Mouse (Mus musculus): ENCODE measurements around the gene Tmco4. TPM values are rescaled to one million over a fixed set of nuclear protein-coding genes. Genes with fewer than 3 reads are reported as not detected.
A peak's percentile ranks its signal among the peaks of the same experiment; 100 is the strongest.

Tmco4 gene
- polyA plus RNA-seq, 2 experiments = 1.2 to 2.1 TPM

DNA sequence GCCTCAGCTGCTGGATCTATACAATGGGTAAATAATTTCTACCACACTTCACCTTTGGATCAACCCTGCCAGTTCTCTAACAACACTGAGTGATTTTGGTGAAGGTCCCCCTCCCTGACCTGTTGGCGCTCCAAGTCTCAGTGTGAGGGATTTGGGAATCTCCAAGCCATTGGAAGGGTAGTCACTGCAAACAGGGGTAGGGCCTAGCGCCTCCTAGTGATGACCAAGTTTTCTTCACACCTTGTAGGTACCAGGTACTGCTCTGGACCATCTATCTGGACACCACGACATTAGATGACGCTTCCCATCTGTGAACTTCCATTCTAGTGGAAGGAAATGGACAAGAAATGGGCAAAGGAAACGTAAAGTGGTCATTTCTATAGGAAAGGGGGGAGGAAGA, 103.2 kb downstream of the Tmco4 start:
- no peaks in the 10 kb centered on the region for H3K36me3 ChIP-seq (replicated peaks; ENCODE audit: control insufficient read depth, insufficient read depth, low read depth)
- no peak overlapping the region for H3K9ac ChIP-seq (replicated peaks)
- no peak overlapping the region for H3K4me3 ChIP-seq (ENCODE audit: insufficient read depth in 1 of 2, low read depth in 2 of 2, low read length in 2 of 2)
- no peaks in the 10 kb centered on the region for H3K4me1 ChIP-seq (replicated peaks; ENCODE audit: control insufficient read depth in 2 of 2, insufficient read depth in 2 of 2, low read length in 1 of 2)
- H3K4me2 ChIP-seq (ENCODE audit: low read depth) = no peak overlapping the region
- H3K27me3 ChIP-seq (ENCODE audit: control insufficient read depth, insufficient read depth, low read length) = peaks cover 34% of the 10 kb centered on the region
- TF ChIP-seq CTCF (IDR thresholded peaks at IDR 0.05; ENCODE audit: low read depth) = peak; percentile 38; the same call in 1 of the 2 replicates
- TF ChIP-seq EP300 (IDR thresholded peaks at IDR 0.05; ENCODE audit: low read depth) = no peak
- no peak overlapping the region for H3K27ac ChIP-seq
- 10% methylated on average over 5 of the region's 5 CpGs for WGBS (ENCODE audit: insufficient replicate concordance)
- no peak for DNase-seq (ENCODE audit: low read depth in 3 of 3, low spot score in 3 of 3)
- H3K9me3 ChIP-seq (ENCODE audit: control insufficient read depth, low read length) = no peaks in the 10 kb centered on the region
- ATAC-seq (ENCODE audit: insufficient read depth) = no peak

DNA sequence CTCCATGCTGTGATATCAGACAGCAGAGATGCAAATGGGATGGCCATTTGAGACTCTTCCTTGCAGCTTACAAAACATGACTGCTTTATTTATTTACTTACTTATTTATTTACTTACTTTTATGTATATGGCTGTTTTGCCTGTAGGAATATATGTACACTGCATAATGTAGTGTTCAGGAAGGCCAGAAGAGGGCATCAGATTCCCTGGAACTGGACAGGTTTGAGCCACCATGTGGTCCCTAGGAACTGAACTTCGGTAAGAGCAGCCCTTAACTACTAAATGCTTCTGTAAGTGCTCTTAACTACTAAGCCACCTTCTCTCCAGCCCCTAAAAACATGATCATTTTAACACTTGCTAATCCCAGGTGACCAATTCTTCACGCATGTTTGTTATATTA, 105.6 kb downstream of the Tmco4 start:
- DNase-seq (ENCODE audit: low read depth in 3 of 3, low spot score in 3 of 3) (peak in 1 of 3 experiments; percentile 11), ATAC-seq (ENCODE audit: insufficient read depth) (no peak)
- H3K4me2 ChIP-seq (ENCODE audit: low read depth) = no peak overlapping the region
- H3K27ac ChIP-seq = no peak overlapping the region
- no peaks in the 10 kb centered on the region for H3K36me3 ChIP-seq (replicated peaks; ENCODE audit: control insufficient read depth, insufficient read depth, low read depth)
- no peaks in the 10 kb centered on the region for H3K9me3 ChIP-seq (ENCODE audit: control insufficient read depth, low read length)
- peaks cover 34% of the 10 kb centered on the region for H3K27me3 ChIP-seq (ENCODE audit: control insufficient read depth, insufficient read depth, low read length)
- no peak overlapping the region for H3K9ac ChIP-seq (replicated peaks)
- no peak overlapping the region for H3K4me3 ChIP-seq (ENCODE audit: insufficient read depth in 1 of 2, low read depth in 2 of 2, low read length in 2 of 2)
- WGBS (ENCODE audit: insufficient replicate concordance) = 34% methylated on average over 2 of the region's 2 CpGs
- TF ChIP-seq CTCF (IDR thresholded peaks at IDR 0.05; ENCODE audit: low read depth) (peak; percentile 37; the same call in 1 of the 2 replicates), EP300 (IDR thresholded peaks at IDR 0.05; ENCODE audit: low read depth) (no peak)
- no peaks in the 10 kb centered on the region for H3K4me1 ChIP-seq (replicated peaks; ENCODE audit: control insufficient read depth in 2 of 2, insufficient read depth in 2 of 2, low read length in 1 of 2)

DNA sequence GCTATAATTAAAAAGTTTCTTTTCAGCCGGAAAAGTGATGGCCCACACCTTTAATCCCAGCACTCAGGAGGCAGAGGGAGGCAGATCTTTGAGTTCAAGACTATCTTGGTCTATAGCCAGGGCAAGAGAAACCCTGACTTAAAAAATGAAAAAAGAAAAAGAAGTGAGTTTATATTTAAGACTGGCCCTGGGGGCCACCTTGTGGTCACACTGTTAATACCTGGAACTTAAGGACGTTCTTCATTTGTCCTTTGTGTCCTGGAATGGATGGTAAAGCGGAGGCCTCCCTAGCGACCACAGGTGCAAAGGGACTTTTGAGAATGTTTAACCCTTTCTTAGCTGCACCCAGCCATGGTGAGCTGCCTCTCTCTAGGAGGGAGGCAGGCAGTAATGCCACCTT, 106.0 kb downstream of the Tmco4 start:
- no peaks in the 10 kb centered on the region for H3K36me3 ChIP-seq (replicated peaks; ENCODE audit: control insufficient read depth, insufficient read depth, low read depth)
- H3K4me2 ChIP-seq (ENCODE audit: low read depth) = no peak overlapping the region
- TF ChIP-seq EP300 (IDR thresholded peaks at IDR 0.05; ENCODE audit: low read depth) = no peak
- TF ChIP-seq CTCF (IDR thresholded peaks at IDR 0.05; ENCODE audit: low read depth) = peak; percentile 23; the same call in 1 of the 2 replicates
- H3K9ac ChIP-seq (replicated peaks) = no peak overlapping the region
- no peak overlapping the region for H3K27ac ChIP-seq
- DNase-seq (ENCODE audit: low read depth in 3 of 3, low spot score in 3 of 3) (no peak), ATAC-seq (ENCODE audit: insufficient read depth) (no peak)
- 14% methylated on average over 4 of the region's 4 CpGs for WGBS (ENCODE audit: insufficient replicate concordance)
- no peak overlapping the region for H3K4me3 ChIP-seq (ENCODE audit: insufficient read depth in 1 of 2, low read depth in 2 of 2, low read length in 2 of 2)
- H3K9me3 ChIP-seq (ENCODE audit: control insufficient read depth, low read length) = no peaks in the 10 kb centered on the region
- H3K4me1 ChIP-seq (replicated peaks; ENCODE audit: control insufficient read depth in 2 of 2, insufficient read depth in 2 of 2, low read length in 1 of 2) = no peaks in the 10 kb centered on the region
- peaks cover 32% of the 10 kb centered on the region for H3K27me3 ChIP-seq (ENCODE audit: control insufficient read depth, insufficient read depth, low read length)

DNA sequence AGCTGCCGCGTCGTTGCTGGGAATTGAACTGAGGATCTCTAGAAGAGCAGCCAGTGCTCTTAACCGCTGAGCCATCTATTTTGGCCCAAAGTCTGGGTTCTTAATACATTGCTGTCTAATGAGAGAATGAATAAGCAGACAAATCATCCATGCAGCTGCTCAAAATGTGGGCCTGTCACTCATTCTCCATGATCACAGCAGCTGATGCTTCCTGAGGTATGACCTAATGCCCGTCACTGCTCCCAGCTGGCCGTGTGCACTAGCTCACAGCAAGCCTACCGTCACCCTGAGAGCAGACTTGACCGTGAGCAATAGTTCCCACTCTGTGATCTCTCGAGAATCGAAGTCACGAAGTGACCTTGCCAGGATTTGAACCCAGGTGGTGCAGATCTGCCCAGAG, 106.8 kb downstream of the Tmco4 start:
- H3K4me3 ChIP-seq (ENCODE audit: insufficient read depth in 1 of 2, low read depth in 2 of 2, low read length in 2 of 2) = no peak overlapping the region
- 66% methylated on average over 11 of the region's 11 CpGs for WGBS (ENCODE audit: insufficient replicate concordance)
- no peaks in the 10 kb centered on the region for H3K36me3 ChIP-seq (replicated peaks; ENCODE audit: control insufficient read depth, insufficient read depth, low read depth)
- TF ChIP-seq EP300 (IDR thresholded peaks at IDR 0.05; ENCODE audit: low read depth) = no peak
- ATAC-seq (ENCODE audit: insufficient read depth) (no peak), DNase-seq (ENCODE audit: low read depth in 3 of 3, low spot score in 3 of 3) (no peak)
- H3K9ac ChIP-seq (replicated peaks) = no peak overlapping the region
- no peaks in the 10 kb centered on the region for H3K9me3 ChIP-seq (ENCODE audit: control insufficient read depth, low read length)
- no peak overlapping the region for H3K4me2 ChIP-seq (ENCODE audit: low read depth)
- H3K27ac ChIP-seq = no peak overlapping the region
- H3K27me3 ChIP-seq (ENCODE audit: control insufficient read depth, insufficient read depth, low read length) = peaks cover 25% of the 10 kb centered on the region
- H3K4me1 ChIP-seq (replicated peaks; ENCODE audit: control insufficient read depth in 2 of 2, insufficient read depth in 2 of 2, low read length in 1 of 2) = no peaks in the 10 kb centered on the region

DNA sequence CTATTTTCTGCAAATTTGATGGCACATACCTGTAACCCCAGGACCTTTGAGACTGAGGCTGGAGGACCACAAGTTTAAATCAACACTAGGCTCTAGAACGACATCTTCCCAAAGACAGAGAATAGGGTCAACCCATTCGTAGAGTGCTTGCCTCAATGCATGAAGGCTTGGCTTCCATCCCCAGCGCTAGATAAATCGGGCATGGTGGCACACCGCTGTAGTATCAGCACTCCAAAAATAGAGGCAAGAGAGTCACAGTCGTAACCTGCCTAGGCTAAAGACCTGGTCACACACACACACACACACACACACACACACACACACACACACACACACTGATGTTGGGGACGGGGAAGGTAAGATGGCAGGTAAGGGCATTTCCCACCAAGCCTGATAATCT, 107.6 kb downstream of the Tmco4 start:
- ATAC-seq (ENCODE audit: insufficient read depth) = no peak
- Histone ChIP-seq H3K4me1 (replicated peaks; ENCODE audit: control insufficient read depth in 2 of 2, insufficient read depth in 2 of 2, low read length in 1 of 2) (no peaks in the 10 kb centered on the region), H3K36me3 (replicated peaks; ENCODE audit: control insufficient read depth, insufficient read depth, low read depth) (no peaks in the 10 kb centered on the region), H3K9ac (replicated peaks) (no peak overlapping the region), H3K27ac (no peak overlapping the region), H3K4me2 (ENCODE audit: low read depth) (no peak overlapping the region), H3K9me3 (ENCODE audit: control insufficient read depth, low read length) (no peaks in the 10 kb centered on the region), H3K27me3 (ENCODE audit: control insufficient read depth, insufficient read depth, low read length) (peaks cover 17% of the 10 kb centered on the region), H3K4me3 (ENCODE audit: insufficient read depth in 1 of 2, low read depth in 2 of 2, low read length in 2 of 2) (no peak overlapping the region)
- no peak for TF ChIP-seq CTCF (IDR thresholded peaks at IDR 0.05; ENCODE audit: low read depth)
- no peak for TF ChIP-seq EP300 (IDR thresholded peaks at IDR 0.05; ENCODE audit: low read depth)
- 73% methylated on average over 7 of the region's 7 CpGs for WGBS (ENCODE audit: insufficient replicate concordance)
- no peak for DNase-seq (ENCODE audit: low read depth in 3 of 3, low spot score in 3 of 3)
